Mouse (Mus musculus) R1 (cell line): ENCODE measurements at regions not wholly inside any gene's neighbourhood (a gene's known extent, or its start where the extent isn't known, plus 50 kb on each side); places are given as distances from the start of the nearest gene placed in this dataset.
A peak's percentile ranks its signal among the peaks of the same experiment; 100 is the strongest.

Source experiments
- DNase-seq: peaks from one replicate; pipeline ENCODE4 v3.0.0-alpha.2; 2018; ENCODE audit warnings: low read depth, low spot score

- DNase-seq = peak; percentile 51
These were observed 118.4 kb downstream of the Gnat3 start for GRCm38 (mm10) chr5:18080761-18081160.

- peak; percentile 92 for DNase-seq
These were observed 119.9 kb downstream of the Gnat3 start for GRCm38 (mm10) chr5:18082219-18082618.

GRCm38 (mm10) chr5:18083789-18084188 lies 121.4 kb downstream of the Gnat3 start:
- peak; percentile 83 for DNase-seq

- DNase-seq = no peak
These were observed 123.1 kb downstream of the Gnat3 start for GRCm38 (mm10) chr5:18085456-18085855.

- peak; percentile 96 for DNase-seq
These were observed 125.6 kb downstream of the Gnat3 start for GRCm38 (mm10) chr5:18087919-18088445.

- DNase-seq = peak; percentile 52
These were observed 127.6 kb downstream of the Gnat3 start for GRCm38 (mm10) chr5:18089956-18090355.

GRCm38 (mm10) chr5:18114905-18115689 lies 152.7 kb downstream of the Gnat3 start:
- no peak for DNase-seq

GRCm38 (mm10) chr5:18135794-18136678 lies 173.7 kb downstream of the Gnat3 start:
- peak; percentile 13 for DNase-seq

GRCm38 (mm10) chr5:18137450-18138061 lies 175.2 kb downstream of the Gnat3 start:
- no peak for DNase-seq

GRCm38 (mm10) chr5:18152241-18152640 lies 189.9 kb downstream of the Gnat3 start:
- no peak for DNase-seq

GRCm38 (mm10) chr5:18153703-18154102 lies 191.4 kb downstream of the Gnat3 start:
- no peak for DNase-seq

- no peak for DNase-seq
These were observed 196.6 kb downstream of the Gnai1 start for GRCm38 (mm10) chr5:18163515-18163914.

- no peak for DNase-seq
These were observed 182.3 kb downstream of the Gnai1 start for GRCm38 (mm10) chr5:18177810-18178209.

GRCm38 (mm10) chr5:18211395-18212057 lies 148.6 kb downstream of the Gnai1 start:
- no peak for DNase-seq
